Mouse (Mus musculus) activated CD4-positive, CD25-positive, alpha-beta regulatory T cell, adult 4 months (primary cell): Measurements from ENCODE around the gene Slc9b1. TPM values are rescaled to one million over a fixed set of nuclear protein-coding genes. Genes with fewer than 3 reads are reported as not detected.
A peak's percentile ranks its signal among the peaks of the same experiment; 100 is the strongest.

Source experiments
- ATAC-seq: one replicate; pipeline ENCODE4 v1.8.0; 2017
- polyA plus RNA-seq, 2 experiments: library from polyadenylated mRNA; unstranded; fragments of 100-300 nt; shearing (Covaris generic); gene quantifications; one replicate each; pipeline ENCODE4 v1.2.1; 2017

Slc9b1 gene
- polyA plus RNA-seq, 2 experiments from 2014 or later: 0.29 to 0.48 TPM

DNA sequence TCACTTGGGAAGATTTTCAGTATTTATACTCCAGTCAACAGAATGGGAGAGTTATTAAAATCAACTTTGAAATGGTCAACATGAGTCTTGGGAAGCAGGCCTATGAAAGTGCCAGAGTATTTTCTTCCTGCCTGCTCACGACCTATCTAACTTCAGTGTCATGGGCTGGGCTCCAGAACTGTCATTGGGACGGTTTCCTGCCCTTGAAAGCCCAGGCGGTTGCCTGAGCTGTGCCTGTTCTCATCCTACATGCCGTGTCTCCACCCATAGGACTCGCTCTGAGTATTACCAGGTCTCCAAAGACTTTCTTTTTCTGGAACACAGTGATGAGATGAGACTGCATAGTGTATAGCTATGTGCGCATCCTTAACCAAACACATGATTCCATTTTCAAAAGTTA is 45.4 kb downstream of the Slc9b1 start:
- no peak for ATAC-seq

DNA sequence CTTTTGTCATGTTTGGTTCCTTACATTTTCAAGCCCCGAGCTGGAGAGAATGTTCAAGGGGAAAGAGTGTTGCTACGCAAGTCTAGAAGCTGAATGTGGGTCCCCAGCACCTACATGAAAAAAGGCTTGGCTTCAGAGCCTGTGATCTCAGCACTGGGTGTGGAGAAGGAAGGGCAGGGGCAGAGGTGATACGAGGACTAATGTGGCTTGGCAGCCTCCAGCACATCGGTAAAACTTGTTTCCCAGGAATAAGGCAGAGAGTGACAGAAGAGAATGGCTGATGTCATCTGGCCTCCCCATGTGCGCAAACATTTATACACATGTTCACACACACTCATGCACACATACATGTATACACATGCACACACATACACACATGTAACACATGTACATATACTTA is 47.3 kb downstream of the Slc9b1 start:
- ATAC-seq: no peak

DNA sequence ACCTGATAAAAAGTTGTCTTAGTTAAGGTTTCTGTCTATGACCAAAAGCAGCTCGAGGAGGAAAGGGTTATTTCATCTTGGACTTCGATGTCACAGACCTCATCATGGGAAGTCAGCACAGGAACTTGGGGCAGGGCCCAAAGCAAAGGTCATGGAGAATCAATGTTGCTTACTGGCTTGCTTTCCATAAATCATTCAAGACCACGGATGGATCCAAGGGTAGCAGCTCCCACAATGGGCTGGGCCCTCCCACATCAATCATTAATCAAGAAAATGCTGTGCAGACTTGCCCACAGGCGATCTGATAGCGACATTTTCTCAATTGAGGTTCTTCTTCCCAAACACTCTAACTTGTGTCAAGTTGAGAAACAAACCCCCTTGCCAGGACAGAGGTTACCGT is 48.3 kb downstream of the Slc9b1 start:
- ATAC-seq: no peak

DNA sequence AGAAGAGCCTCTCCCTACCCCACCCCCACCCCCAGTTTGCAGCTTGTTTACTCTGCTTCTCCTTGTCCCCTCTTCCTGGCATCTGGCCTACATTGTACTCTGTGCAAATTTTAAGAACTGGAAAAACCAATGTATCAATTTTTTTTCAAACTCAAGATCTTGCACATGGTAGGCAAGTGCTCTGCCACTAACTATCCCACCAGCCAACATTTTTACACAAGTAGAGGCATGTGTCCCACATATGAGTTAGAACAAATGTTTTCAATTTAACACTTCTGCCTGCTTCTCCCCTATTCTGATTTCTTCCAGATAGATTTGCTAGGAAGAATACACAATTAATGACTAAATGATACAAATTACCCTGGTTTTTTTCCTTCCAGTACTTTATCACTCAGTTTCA is 49.3 kb downstream of the Slc9b1 start:
- no peak for ATAC-seq

GRCm38 (mm10) chr3:135402201-135402658 is 54.4 kb downstream of the Slc9b1 start:
- peak; percentile 100 for ATAC-seq

DNA sequence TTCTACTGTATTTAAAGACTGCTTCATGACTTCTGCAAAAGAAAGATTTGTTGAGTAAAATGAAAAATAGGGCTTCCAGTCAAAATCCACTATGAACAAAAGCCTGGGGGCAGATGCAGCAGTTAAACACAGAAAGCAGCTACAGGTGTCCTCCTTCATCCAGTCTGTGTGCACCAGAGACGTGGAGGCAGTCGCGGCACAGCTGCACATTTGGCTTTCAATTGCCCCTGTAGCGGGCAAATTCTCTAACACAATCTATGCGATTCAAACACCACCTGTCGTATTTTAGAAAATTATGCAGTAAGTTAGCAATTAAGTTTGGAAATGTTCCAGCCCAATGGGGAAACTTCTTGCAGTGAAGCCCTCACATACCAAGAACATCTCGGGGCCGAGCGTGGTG is 55.4 kb downstream of the Slc9b1 start:
- no peak for ATAC-seq

GRCm38 (mm10) chr3:135403856-135404255 is 56.0 kb downstream of the Slc9b1 start:
- ATAC-seq: no peak

DNA sequence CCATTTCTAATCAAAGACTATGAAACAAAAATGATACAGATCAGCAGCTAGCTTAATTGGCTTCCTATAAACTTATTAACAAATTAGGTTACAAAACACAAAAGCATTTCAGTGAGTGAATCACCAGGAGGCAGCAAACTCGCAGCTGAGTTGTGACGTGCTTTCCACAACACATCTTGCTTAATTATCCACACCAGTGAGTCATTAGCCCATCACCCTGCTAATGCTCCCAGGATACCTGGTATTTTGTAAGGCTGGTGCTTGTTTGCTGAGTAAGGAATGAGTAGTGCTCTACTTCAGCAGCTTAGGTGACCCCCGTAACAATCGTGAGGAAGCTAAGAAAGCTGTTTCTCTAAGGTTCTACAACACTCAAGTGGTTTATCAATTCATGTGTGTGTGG is 56.8 kb downstream of the Slc9b1 start:
- ATAC-seq: no peak

DNA sequence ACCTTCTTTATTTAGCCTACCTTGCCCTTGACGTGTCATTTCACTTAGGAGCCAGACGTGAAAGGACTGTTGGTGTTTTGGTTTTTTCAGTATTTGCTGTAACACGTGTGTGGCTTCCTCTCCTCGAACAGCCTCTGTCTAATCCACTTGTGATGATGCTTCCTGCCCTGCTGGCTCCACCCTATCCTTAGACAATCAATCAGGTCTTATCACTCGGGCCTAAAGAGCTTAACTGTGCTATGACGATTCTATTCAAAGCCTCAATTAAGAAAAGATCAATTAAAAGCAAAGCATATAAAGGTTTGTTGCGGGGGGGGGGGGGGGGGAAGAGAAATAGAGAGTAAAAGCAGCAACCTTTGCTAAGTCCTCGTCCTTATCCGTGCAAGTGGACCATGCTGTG is 59.5 kb downstream of the Slc9b1 start:
- no peak for ATAC-seq

DNA sequence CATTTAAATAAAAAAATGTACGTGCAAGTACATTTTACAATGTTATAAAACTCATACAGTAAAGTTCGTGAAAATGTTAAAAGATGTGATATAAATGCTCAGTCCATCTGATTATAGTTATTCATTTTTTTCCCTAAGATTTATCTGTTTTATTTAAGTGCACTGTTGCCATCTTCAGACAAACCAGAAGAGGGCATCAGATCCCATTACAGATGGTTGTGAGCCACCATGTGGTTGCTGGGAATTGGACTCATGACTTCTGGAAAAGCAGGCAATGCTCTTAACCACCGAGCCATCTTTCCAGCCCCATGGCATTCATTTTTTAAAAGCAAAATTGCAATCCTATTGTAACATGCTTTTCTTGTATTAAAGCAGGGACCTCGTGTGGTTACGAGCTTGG is 61.4 kb downstream of the Slc9b1 start:
- no peak for ATAC-seq

DNA sequence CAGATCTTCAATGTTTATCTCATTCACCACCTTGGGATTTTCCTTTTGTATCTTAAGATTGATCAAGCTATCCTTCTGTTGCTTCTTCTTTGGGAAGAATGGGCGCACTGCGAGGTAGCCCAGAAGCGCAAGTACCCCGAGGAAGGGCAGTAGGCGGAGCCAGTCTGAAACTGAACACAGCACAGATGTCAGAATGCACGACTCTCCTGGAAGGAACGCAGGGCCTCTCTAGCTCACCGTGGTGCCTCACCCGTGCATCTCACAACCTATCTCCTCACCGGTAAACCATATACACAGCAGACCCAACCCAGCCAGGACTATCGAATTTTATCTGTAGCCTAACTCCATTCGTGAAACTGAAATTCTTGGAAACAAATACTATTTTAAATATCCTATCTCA is 63.2 kb downstream of the Slc9b1 start:
- ATAC-seq: no peak

- no peak for ATAC-seq
Observed at GRCm38 (mm10) chr3:135411824-135412223, 64.0 kb downstream of the Slc9b1 start.

DNA sequence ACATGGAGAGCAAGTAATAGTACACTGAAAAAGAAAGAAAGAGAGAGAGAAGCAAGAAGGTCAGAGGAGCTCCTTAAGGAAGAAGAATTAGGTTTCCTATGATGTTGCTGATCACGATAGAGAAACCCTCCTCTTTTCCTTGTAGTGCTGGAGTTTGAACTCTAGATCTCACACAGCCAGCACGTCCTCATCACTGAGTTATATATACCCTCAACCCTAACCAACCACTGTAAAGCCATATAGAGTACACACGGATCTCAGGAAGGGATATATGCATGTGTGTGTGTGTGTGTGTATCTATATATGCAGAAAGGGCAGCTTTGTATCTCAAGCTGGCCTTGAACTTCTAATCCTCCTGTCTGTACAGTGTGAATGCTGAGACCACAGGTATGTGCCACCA is 69.4 kb downstream of the Slc9b1 start:
- ATAC-seq: no peak

- ATAC-seq: peak; percentile 83
Observed at GRCm38 (mm10) chr3:135417799-135418198, 70.0 kb downstream of the Slc9b1 start.

GRCm38 (mm10) chr3:135420542-135421309 is 72.9 kb downstream of the Slc9b1 start:
- ATAC-seq: no peak

GRCm38 (mm10) chr3:135421310-135421594 is 73.4 kb downstream of the Slc9b1 start:
- no peak for ATAC-seq

- ATAC-seq: no peak
Observed at GRCm38 (mm10) chr3:135422232-135422855, 74.5 kb downstream of the Slc9b1 start.

- peak; percentile 87 for ATAC-seq
Observed at GRCm38 (mm10) chr3:135422856-135423607, 75.2 kb downstream of the Slc9b1 start.

DNA sequence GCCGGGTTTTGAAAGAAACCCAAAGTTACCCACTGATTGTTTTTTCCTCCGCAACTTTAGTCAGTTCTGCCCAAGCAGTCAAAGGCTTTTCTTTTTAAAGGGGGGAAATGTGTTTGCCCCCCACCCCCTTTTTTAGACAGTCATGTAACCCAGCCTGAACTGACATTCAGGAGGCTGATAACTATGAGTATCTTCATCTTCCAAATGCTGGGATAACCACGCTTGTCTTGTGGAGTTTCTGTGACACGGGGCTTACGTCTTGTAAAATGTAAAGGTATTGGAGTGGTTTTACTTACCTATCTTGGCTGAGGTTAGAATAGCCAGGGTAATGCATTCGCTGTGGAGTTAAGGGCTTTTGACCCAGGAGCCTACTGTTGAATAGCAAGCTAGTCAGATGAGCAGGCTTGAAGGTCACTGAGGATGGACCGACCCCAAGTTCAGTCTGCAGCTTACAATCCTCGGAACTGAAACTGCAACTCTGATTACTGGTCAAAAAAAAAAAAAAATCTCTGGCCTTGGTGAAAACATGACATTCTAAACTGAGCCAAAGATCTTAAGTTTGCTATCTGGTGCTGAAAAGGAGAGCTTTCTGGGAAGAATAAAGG is 75.9 kb downstream of the Slc9b1 start, which contains the start of gene Cisd2:
TSS of gene Cisd2 (minus strand) at position 318 of the 605 bp plus-strand sequence.
- no peak for ATAC-seq

DNA sequence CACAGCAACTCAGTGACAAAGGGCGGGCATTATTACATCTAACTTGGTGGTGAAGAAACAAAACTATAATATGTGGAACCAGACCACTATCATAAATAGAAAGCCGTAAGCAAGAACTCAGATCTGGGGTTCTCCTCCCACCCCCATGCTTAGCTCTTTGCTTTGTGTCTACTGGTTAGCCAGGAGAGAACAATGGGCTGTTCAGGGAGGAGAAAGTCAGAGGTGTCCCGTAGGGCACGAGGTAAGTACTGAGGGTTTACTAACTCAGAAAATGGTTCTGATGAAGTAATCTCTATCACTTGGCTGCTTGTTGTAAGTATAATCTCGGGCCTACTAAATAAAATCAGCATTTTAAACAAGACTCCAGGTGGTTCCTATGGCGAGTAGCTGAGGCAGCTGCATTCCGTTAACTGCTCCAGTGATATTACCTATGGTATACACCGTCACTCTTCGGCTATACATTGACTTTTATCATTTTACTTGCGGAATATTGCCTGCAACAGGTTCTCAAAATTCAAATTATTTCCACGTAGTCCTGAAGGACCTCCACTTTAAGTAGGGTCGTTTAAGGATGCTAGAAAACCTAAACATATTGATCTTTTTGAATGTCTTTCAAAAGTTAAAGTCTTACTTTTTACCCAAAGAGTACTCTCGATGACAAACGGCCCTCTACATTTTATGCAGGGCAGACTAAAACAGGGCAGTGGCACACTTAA is 89.2 kb downstream of the Slc9b1 start:
- ATAC-seq: no peak

GRCm38 (mm10) chr3:135437758-135438495 is 90.1 kb downstream of the Slc9b1 start, which contains the start of gene Ube2d3:
Gene Ube2d3 (plus strand): TSS chr3:135438149.
- ATAC-seq: peak; percentile 78

- peak; percentile 16 for ATAC-seq
Observed at GRCm38 (mm10) chr3:135438531-135438912, 90.7 kb downstream of the Slc9b1 start.
